Mouse (Mus musculus) CH12.LX (cell line): Measurements from ENCODE around the gene Scaf11. TPM values are rescaled to one million over a fixed set of nuclear protein-coding genes. Genes with fewer than 3 reads are reported as not detected.
A peak's percentile ranks its signal among the peaks of the same experiment; 100 is the strongest.

Experiments
- DNase-seq: peaks from one replicate; pipeline ENCODE4 v3.0.0-alpha.2; 2013; ENCODE audit errors: extremely low read depth
- H3K27ac ChIP-seq: 2 replicates; pipeline ENCODE4 v1.5.1; 2012; ENCODE audit warnings: low read depth, mild to moderate bottlenecking, control low read depth, moderate library complexity; ENCODE audit not compliant: insufficient read depth
- H3K27me3 ChIP-seq: replicated peaks from 2 replicates; pipeline ENCODE3; 2012; ENCODE audit warnings: inconsistent platforms
- H3K36me3 ChIP-seq, 2 experiments: replicated peaks in 1 of 2; 2 replicates each; pipeline versions ENCODE3 to v1.6.1; 2012; ENCODE audit warnings: inconsistent platforms in 1 of 2, low read length in 1 of 2, mild to moderate bottlenecking in 1 of 2, mixed read lengths in 1 of 2, moderate library complexity in 1 of 2; ENCODE audit not compliant: control insufficient read depth in 1 of 2, insufficient read depth in 1 of 2
- H3K4me1 ChIP-seq, 2 experiments: 2 replicates each; pipeline ENCODE4 v1.6.1; 2012; ENCODE audit warnings: inconsistent platforms in 1 of 2, moderate library complexity in 1 of 2; ENCODE audit not compliant: insufficient read depth in 2 of 2, control insufficient read depth in 1 of 2
- H3K4me2 ChIP-seq: 2 replicates; pipeline ENCODE4 v1.6.1; 2012; ENCODE audit warnings: low read depth, mild to moderate bottlenecking, control low read depth; ENCODE audit not compliant: poor library complexity, insufficient read depth, severe bottlenecking
- H3K4me3 ChIP-seq, 3 experiments: fragments of 150-350 bp in 1 of 3; sonication (generic) in 1 of 3; replicated peaks in 1 of 3; 2 replicates each; pipeline versions ENCODE3 to v1.5.1; 2011 to 2012; ENCODE audit warnings: low read depth in 2 of 3, low read length in 2 of 3, mild to moderate bottlenecking in 2 of 3, moderate library complexity in 2 of 3, control low read depth in 1 of 3, improper control_type of control experiment in 1 of 3, inconsistent platforms in 1 of 3, mixed read lengths in 1 of 3; ENCODE audit not compliant: poor library complexity in 1 of 3
- H3K79me2 ChIP-seq: replicated peaks from 2 replicates; pipeline ENCODE4 v1.6.1; 2012; ENCODE audit warnings: mild to moderate bottlenecking, moderate library complexity; ENCODE audit not compliant: control insufficient read depth, poor library complexity, insufficient read depth, severe bottlenecking; ENCODE audit errors: extremely low read depth
- H3K9ac ChIP-seq: 2 replicates; pipeline ENCODE4 v1.6.1; 2012; ENCODE audit warnings: low read depth, mild to moderate bottlenecking, control low read depth, moderate library complexity; ENCODE audit not compliant: insufficient read depth
- H3K9me3 ChIP-seq: replicated peaks from 2 replicates; pipeline ENCODE3; 2012; ENCODE audit warnings: low read length, inconsistent platforms, mixed read lengths
- BHLHE40 ChIP-seq: IDR thresholded peaks from 2 replicates; pipeline ENCODE4 v1.6.1; 2011; ENCODE audit warnings: mild to moderate bottlenecking, low read depth, low read length, improper control_type of control experiment
- CHD1 ChIP-seq: IDR thresholded peaks from 2 replicates; pipeline ENCODE4 v1.6.1; 2012; ENCODE audit warnings: low read depth, low read length, improper control_type of control experiment, inconsistent platforms
- CHD2 ChIP-seq: IDR thresholded peaks from 2 replicates; pipeline ENCODE4 v1.6.1; 2011; ENCODE audit warnings: low read length, improper control_type of control experiment
- CTCF ChIP-seq, 2 experiments: IDR thresholded peaks in 1 of 2; conservative IDR thresholded peaks in 1 of 2; 2 replicates each; pipeline ENCODE4 v1.5.1; 2011 to 2012; ENCODE audit warnings: low read depth in 2 of 2, low read length in 2 of 2, improper control_type of control experiment in 1 of 2, inconsistent platforms in 1 of 2, mild to moderate bottlenecking in 1 of 2, moderate library complexity in 1 of 2
- E2F4 ChIP-seq: IDR thresholded peaks from 2 replicates; pipeline ENCODE4 v1.6.1; 2011; ENCODE audit warnings: low read depth, low read length, improper control_type of control experiment; ENCODE audit not compliant: insufficient replicate concordance
- ELF1 ChIP-seq: IDR thresholded peaks from 2 replicates; pipeline ENCODE4 v1.6.1; 2014; ENCODE audit warnings: low read depth, mild to moderate bottlenecking, inconsistent platforms, low read length, improper control_type of control experiment
- EP300 ChIP-seq: IDR thresholded peaks from 2 replicates; pipeline ENCODE4 v1.6.1; 2011; ENCODE audit warnings: low read length, improper control_type of control experiment
- ETS1 ChIP-seq: conservative IDR thresholded peaks from 2 replicates; pipeline ENCODE4 v1.6.1; 2012; ENCODE audit warnings: low read depth, mild to moderate bottlenecking, inconsistent platforms, low read length, improper control_type of control experiment, moderate library complexity
- GABPA ChIP-seq: IDR thresholded peaks from 2 replicates; pipeline ENCODE4 v1.6.1; 2012; ENCODE audit warnings: low read depth, low read length, improper control_type of control experiment, inconsistent platforms; ENCODE audit not compliant: insufficient replicate concordance
- HCFC1 ChIP-seq: IDR thresholded peaks from 2 replicates; pipeline ENCODE4 v1.6.1; 2012; ENCODE audit warnings: low read depth, mild to moderate bottlenecking, inconsistent platforms, low read length, improper control_type of control experiment
- IRF4 ChIP-seq: IDR thresholded peaks from 2 replicates; pipeline ENCODE4 v1.6.1; 2014; ENCODE audit warnings: low read depth, mild to moderate bottlenecking, inconsistent platforms, low read length, improper control_type of control experiment
- JUN ChIP-seq: IDR thresholded peaks from 2 replicates; pipeline ENCODE4 v1.6.1; 2011; ENCODE audit warnings: low read depth, mild to moderate bottlenecking, low read length, improper control_type of control experiment, moderate library complexity; ENCODE audit not compliant: insufficient read depth
- JUND ChIP-seq: conservative IDR thresholded peaks from 2 replicates; pipeline ENCODE4 v1.6.1; 2011; ENCODE audit warnings: low read depth, low read length, improper control_type of control experiment
- KAT2A ChIP-seq: IDR thresholded peaks from 2 replicates; pipeline ENCODE4 v1.6.1; 2012; ENCODE audit warnings: low read length, improper control_type of control experiment, inconsistent platforms; ENCODE audit not compliant: insufficient replicate concordance
- MAFK ChIP-seq: IDR thresholded peaks from 2 replicates; pipeline ENCODE4 v1.6.1; 2011; ENCODE audit warnings: low read length, improper control_type of control experiment; ENCODE audit not compliant: insufficient replicate concordance
- MAX ChIP-seq: IDR thresholded peaks from 2 replicates; pipeline ENCODE4 v1.6.1; 2011; ENCODE audit warnings: low read length, improper control_type of control experiment
- MAZ ChIP-seq: IDR thresholded peaks from 2 replicates; pipeline ENCODE4 v1.6.1; 2012; ENCODE audit warnings: low read depth, mild to moderate bottlenecking, inconsistent platforms, low read length, improper control_type of control experiment, moderate library complexity
- MEF2A ChIP-seq: IDR thresholded peaks from 2 replicates; pipeline ENCODE4 v1.6.1; 2014; ENCODE audit warnings: low read depth, mild to moderate bottlenecking, inconsistent platforms, low read length, improper control_type of control experiment, borderline replicate concordance
- MXI1 ChIP-seq: IDR thresholded peaks from 2 replicates; pipeline ENCODE4 v1.6.1; 2011; ENCODE audit warnings: mild to moderate bottlenecking, low read depth, low read length, improper control_type of control experiment
- MYC ChIP-seq: IDR thresholded peaks from 2 replicates; pipeline ENCODE4 v1.6.1; 2011; ENCODE audit warnings: low read depth, mild to moderate bottlenecking, improper control_type of control experiment, low read length
- NELFE ChIP-seq: IDR thresholded peaks from 2 replicates; pipeline ENCODE4 v1.6.1; 2011; ENCODE audit warnings: low read depth, low read length, improper control_type of control experiment
- NRF1 ChIP-seq: IDR thresholded peaks from 2 replicates; pipeline ENCODE4 v1.6.1; 2014; ENCODE audit warnings: low read depth, mild to moderate bottlenecking, inconsistent platforms, low read length, improper control_type of control experiment, moderate library complexity
- PAX5 ChIP-seq: IDR thresholded peaks from 2 replicates; pipeline ENCODE4 v1.6.1; 2012; ENCODE audit warnings: low read length, inconsistent platforms, mixed read lengths
- POLR2A ChIP-seq: IDR thresholded peaks from 2 replicates; pipeline ENCODE4 v1.6.1; 2011; ENCODE audit warnings: low read depth, mild to moderate bottlenecking, improper control_type of control experiment, low read length
- POLR2AphosphoS2 ChIP-seq: IDR thresholded peaks from 2 replicates; pipeline ENCODE4 v1.6.1; 2011; ENCODE audit warnings: low read depth, low read length, improper control_type of control experiment
- RAD21 ChIP-seq: IDR thresholded peaks from 2 replicates; pipeline ENCODE4 v1.6.1; 2011; ENCODE audit warnings: low read depth, mild to moderate bottlenecking, low read length, improper control_type of control experiment, moderate library complexity
- RCOR1 ChIP-seq: conservative IDR thresholded peaks from 2 replicates; pipeline ENCODE4 v1.6.1; 2012; ENCODE audit warnings: low read depth, mild to moderate bottlenecking, inconsistent platforms, low read length, improper control_type of control experiment
- SIN3A ChIP-seq: IDR thresholded peaks from 2 replicates; pipeline ENCODE4 v1.6.1; 2012; ENCODE audit warnings: low read length, improper control_type of control experiment, inconsistent platforms
- SMC3 ChIP-seq: IDR thresholded peaks from 2 replicates; pipeline ENCODE4 v1.6.1; 2011; ENCODE audit warnings: low read depth, low read length, improper control_type of control experiment
- TBP ChIP-seq: conservative IDR thresholded peaks from 2 replicates; pipeline ENCODE4 v1.6.1; 2011; ENCODE audit warnings: low read depth, low read length, improper control_type of control experiment
- TCF12 ChIP-seq: IDR thresholded peaks from 2 replicates; pipeline ENCODE4 v1.6.1; 2014; ENCODE audit warnings: low read depth, mild to moderate bottlenecking, inconsistent platforms, low read length, improper control_type of control experiment
- UBTF ChIP-seq: IDR thresholded peaks from 2 replicates; pipeline ENCODE4 v1.6.1; 2012; ENCODE audit warnings: low read depth, mild to moderate bottlenecking, inconsistent platforms, low read length, improper control_type of control experiment, moderate library complexity
- USF1 ChIP-seq: IDR thresholded peaks from 2 replicates; pipeline ENCODE4 v1.6.1; 2014; ENCODE audit warnings: low read depth, mild to moderate bottlenecking, inconsistent platforms, low read length, improper control_type of control experiment
- USF2 ChIP-seq: conservative IDR thresholded peaks from 2 replicates; pipeline ENCODE4 v1.6.1; 2011; ENCODE audit warnings: low read depth, low read length, improper control_type of control experiment
- ZC3H11A ChIP-seq: IDR thresholded peaks from 2 replicates; pipeline ENCODE4 v1.6.1; 2012; ENCODE audit warnings: low read depth, mild to moderate bottlenecking, inconsistent platforms, low read length, improper control_type of control experiment
- ZKSCAN1 ChIP-seq: IDR thresholded peaks from 2 replicates; pipeline ENCODE4 v1.6.1; 2012; ENCODE audit warnings: low read depth, inconsistent platforms, low read length, improper control_type of control experiment, borderline replicate concordance
- ZMIZ1 ChIP-seq: IDR thresholded peaks from 2 replicates; pipeline ENCODE4 v1.6.1; 2012; ENCODE audit warnings: low read depth, mild to moderate bottlenecking, inconsistent platforms, low read length, improper control_type of control experiment
- ZNF384 ChIP-seq: IDR thresholded peaks from 2 replicates; pipeline ENCODE4 v1.6.1; 2012; ENCODE audit warnings: low read depth, low read length, improper control_type of control experiment, inconsistent platforms
- dilution Hi-C: fragments of 300-500 bp; cut with MboI; formaldehyde crosslinking; loops from 2 replicates; pipeline ENCODE4 v1.14.3; 2020; ENCODE audit warnings: low sequenced_read_pairs; ENCODE audit not compliant: extremely low pct_unique_long_range_greater_than_20kb, extremely low pct_ligation_motif_present
- in situ Hi-C: fragments of 300-500 bp; cut with MboI; formaldehyde crosslinking; loops from 3 replicates; pipeline ENCODE4 v1.14.3; 2019; ENCODE audit warnings: low sequenced_read_pairs, low pct_ligation_motif_present, low pct_unique_long_range_greater_than_20kb, mixed read lengths
- polyA plus RNA-seq: library from polyadenylated mRNA; unstranded; fragments of >175 nt; gene quantifications from 2 replicates; pipeline ENCODE4 v1.2.1, GENCODE M21; 2012; ENCODE audit warnings: low read depth; ENCODE audit not compliant: insufficient read length
- total RNA-seq, 2 experiments: library from RNA; depleted of rRNA; stranded (reverse); fragments of 300-350 nt in 1 of 2; fragments of >200 nt in 1 of 2; gene quantifications; 2 replicates each; pipeline ENCODE4 v1.2.3; 2012 to 2014

The Scaf11 gene
- 57.2 and 63.9 TPM in 2 replicates for total RNA-seq (2012; rRNA removed)
- 59.8 and 66.6 TPM in 2 replicates for total RNA-seq (2014; rRNA removed)
- polyA plus RNA-seq, result 88.0 and 92.0 TPM in 2 replicates

- dilution Hi-C loops, result no loop called here
- Histone ChIP-seq H3K27me3 (no peaks in the 10 kb centered on the region), H3K27ac (peak within 1 kb of the TSS; percentile 89), H3K36me3 (peaks cover 4 to 19% of the 10 kb centered on the region in 2 experiments), H3K4me2 (peak within 1 kb of the TSS; percentile 82), H3K9ac (peak within 1 kb of the TSS; percentile 97), H3K79me2 (peaks cover 45% of the 10 kb centered on the region), H3K4me3 (peak within 1 kb of the TSS; percentile 63 to 96 (median 85)), H3K9me3 (peaks cover 2% of the 10 kb centered on the region), H3K4me1 (peaks cover 12 to 43% of the 10 kb centered on the region in 2 experiments)
- peak; percentile 91 for DNase-seq
- no peak for TF ChIP-seq MYC
- TF ChIP-seq ZKSCAN1, result no peak
- peak; percentile 60; the same call in 1 of the 2 replicates for TF ChIP-seq HCFC1
- TF ChIP-seq NELFE, result peak; percentile 64
- TF ChIP-seq JUN, result no peak
- TF ChIP-seq CTCF (conservative IDR thresholded peaks at IDR 0.05 in 1 of 2, IDR thresholded peaks at IDR 0.05 in 1 of 2; ENCODE audit: low read depth in 2 of 2, low read length in 2 of 2), result peak in 1 of 2 experiments; percentile 71; a peak in 2 of 4 replicates
- no peak for TF ChIP-seq EP300
- peak; percentile 58 for TF ChIP-seq TCF12
- TF ChIP-seq MEF2A, result no peak; the same call in 1 of the 2 replicates
- no peak for TF ChIP-seq ZC3H11A
- no peak for TF ChIP-seq ETS1
- TF ChIP-seq MAFK, result no peak
- peak; percentile 40; the same call in 1 of the 2 replicates for TF ChIP-seq IRF4
- peak; percentile 27; the same call in 1 of the 2 replicates for TF ChIP-seq ZMIZ1
- peak; percentile 51 for TF ChIP-seq MAX
- 0 out of 2 replicates have a peak, but pooled peaks have one; percentile 28 for TF ChIP-seq MAZ
- TF ChIP-seq CHD1, result no peak
- no peak for TF ChIP-seq GABPA
- TF ChIP-seq POLR2A, result peak; percentile 75
- no peak; the same call in 1 of the 2 replicates for TF ChIP-seq POLR2AphosphoS2
- TF ChIP-seq SIN3A, result peak; percentile 34; the same call in 1 of the 2 replicates
- peak; percentile 45; the same call in 1 of the 2 replicates for TF ChIP-seq CHD2
- peak; percentile 90 for TF ChIP-seq BHLHE40
- TF ChIP-seq RAD21, result peak; percentile 40
- TF ChIP-seq NRF1, result peak; percentile 84
- no peak for TF ChIP-seq USF2
- peak; percentile 20 for TF ChIP-seq UBTF
- no peak for TF ChIP-seq USF1
- TF ChIP-seq PAX5, result no peak
- no peak for TF ChIP-seq TBP
- TF ChIP-seq JUND, result no peak
- TF ChIP-seq ZNF384, result no peak
- TF ChIP-seq E2F4, result no peak
- TF ChIP-seq ELF1, result no peak
- no peak for TF ChIP-seq SMC3
- TF ChIP-seq RCOR1, result no peak
- TF ChIP-seq KAT2A, result no peak
- TF ChIP-seq MXI1, result peak; percentile 54; the same call in 1 of the 2 replicates
- in situ Hi-C loops, result no loop called here
Observed at GRCm38 (mm10) chr15:96460730-96461540, at the start of gene Scaf11. Gene Scaf11 (minus strand): TSS chr15:96460843.
